Mouse (Mus musculus) MEL (cell line): ENCODE results near the gene Ndufv2. TPM values are rescaled to one million over a fixed set of nuclear protein-coding genes. Genes with fewer than 3 reads are reported as not detected.
A peak's percentile ranks its signal among the peaks of the same experiment; 100 is the strongest.

Source experiments
- DNase-seq: peaks from one replicate; pipeline ENCODE4 v3.0.0; 2011; ENCODE audit warnings: low read depth, low spot score
- H3K27ac ChIP-seq: 2 replicates; pipeline ENCODE4 v1.5.1; 2012; ENCODE audit warnings: low read depth, mild to moderate bottlenecking, control low read depth, low read length, moderate library complexity; ENCODE audit not compliant: control insufficient read depth
- H3K27me3 ChIP-seq, 2 experiments: fragments of 150-350 bp in 1 of 2; sonication (generic) in 1 of 2; 2 replicates each; pipeline ENCODE4 v1.6.1; 2012; ENCODE audit warnings: low read length in 2 of 2, mild to moderate bottlenecking in 2 of 2, improper control_type of control experiment in 1 of 2, moderate library complexity in 1 of 2; ENCODE audit not compliant: insufficient read depth in 2 of 2, control insufficient read depth in 1 of 2
- H3K36me3 ChIP-seq, 2 experiments: 2 replicates each; pipeline ENCODE4 v1.6.1; 2012 to 2014; ENCODE audit warnings: low read length in 2 of 2, improper control_type of control experiment in 1 of 2, inconsistent platforms in 1 of 2, mild to moderate bottlenecking in 1 of 2; ENCODE audit not compliant: insufficient read depth in 2 of 2, control insufficient read depth in 1 of 2
- H3K4me1 ChIP-seq, 2 experiments: fragments of 150-350 bp in 1 of 2; sonication (generic) in 1 of 2; 2 replicates each; pipeline ENCODE4 v1.6.1; 2012; ENCODE audit warnings: low read length in 2 of 2, improper control_type of control experiment in 1 of 2, mild to moderate bottlenecking in 1 of 2; ENCODE audit not compliant: insufficient read depth in 2 of 2, control insufficient read depth in 1 of 2
- H3K4me3 ChIP-seq, 2 experiments: fragments of 150-350 bp in 1 of 2; sonication (generic) in 1 of 2; 2 replicates each; pipeline ENCODE4 v1.5.1; 2012; ENCODE audit warnings: low read depth in 2 of 2, low read length in 2 of 2, mild to moderate bottlenecking in 2 of 2, moderate library complexity in 2 of 2, control low read depth in 1 of 2, improper control_type of control experiment in 1 of 2; ENCODE audit not compliant: control insufficient read depth in 1 of 2, insufficient read depth in 1 of 2
- H3K79me2 ChIP-seq: 2 replicates; pipeline ENCODE4 v1.6.1; 2012; ENCODE audit warnings: mild to moderate bottlenecking, low read length, moderate library complexity; ENCODE audit not compliant: control insufficient read depth, poor library complexity, insufficient read depth
- H3K9ac ChIP-seq: 2 replicates; pipeline ENCODE4 v1.6.1; 2012; ENCODE audit warnings: low read depth, mild to moderate bottlenecking, control low read depth, low read length, moderate library complexity; ENCODE audit not compliant: control insufficient read depth, poor library complexity, severe bottlenecking
- H3K9me3 ChIP-seq: fragments of 150-350 bp; sonication (generic); replicated peaks from 2 replicates; pipeline ENCODE4 v1.6.1; 2012; ENCODE audit warnings: mild to moderate bottlenecking, low read length, improper control_type of control experiment, moderate library complexity; ENCODE audit not compliant: insufficient read depth
- BHLHE40 ChIP-seq: IDR thresholded peaks from 2 replicates; pipeline ENCODE4 v1.6.1; 2012; ENCODE audit warnings: low read depth, mild to moderate bottlenecking, inconsistent platforms, low read length, improper control_type of control experiment, borderline replicate concordance
- CHD1 ChIP-seq: IDR thresholded peaks from 2 replicates; pipeline ENCODE4 v1.6.1; 2012; ENCODE audit warnings: low read depth, mild to moderate bottlenecking, inconsistent platforms, low read length, improper control_type of control experiment
- CHD2 ChIP-seq: IDR thresholded peaks from 2 replicates; pipeline ENCODE4 v1.6.1; 2011; ENCODE audit warnings: low read length, improper control_type of control experiment
- CTCF ChIP-seq, 3 experiments: IDR thresholded peaks in 2 of 3; conservative IDR thresholded peaks in 1 of 3; 2 replicates each; pipeline ENCODE4 v1.5.1; 2011 to 2012; ENCODE audit warnings: low read length in 3 of 3, low read depth in 2 of 3, mild to moderate bottlenecking in 2 of 3, improper control_type of control experiment in 1 of 3, inconsistent platforms in 1 of 3, mixed read lengths in 1 of 3, moderate library complexity in 1 of 3; ENCODE audit not compliant: control insufficient read depth in 1 of 3, insufficient read depth in 1 of 3, poor library complexity in 1 of 3, severe bottlenecking in 1 of 3
- ELF1 ChIP-seq: IDR thresholded peaks from 2 replicates; pipeline ENCODE4 v1.6.1; 2014; ENCODE audit warnings: low read depth, mild to moderate bottlenecking, inconsistent platforms, low read length, improper control_type of control experiment, moderate library complexity
- EP300 ChIP-seq, 2 experiments: IDR thresholded peaks; 2 replicates each; pipeline ENCODE4 v1.6.1; 2011; ENCODE audit warnings: improper control_type of control experiment in 2 of 2, low read length in 2 of 2, low read depth in 1 of 2, mild to moderate bottlenecking in 1 of 2
- ETS1 ChIP-seq: IDR thresholded peaks from 2 replicates; pipeline ENCODE4 v1.6.1; 2012; ENCODE audit warnings: low read depth, mild to moderate bottlenecking, inconsistent platforms, low read length, improper control_type of control experiment, moderate library complexity
- GABPA ChIP-seq: IDR thresholded peaks from 2 replicates; pipeline ENCODE4 v1.6.1; 2012; ENCODE audit warnings: low read depth, mild to moderate bottlenecking, inconsistent platforms, low read length, improper control_type of control experiment, moderate library complexity
- GATA1 ChIP-seq: IDR thresholded peaks from 2 replicates; pipeline ENCODE4 v1.6.1; 2011; ENCODE audit warnings: low read depth, low read length, improper control_type of control experiment
- HCFC1 ChIP-seq: IDR thresholded peaks from 2 replicates; pipeline ENCODE4 v1.6.1; 2012; ENCODE audit warnings: low read depth, mild to moderate bottlenecking, inconsistent platforms, low read length, improper control_type of control experiment, moderate library complexity
- JUND ChIP-seq: IDR thresholded peaks from 2 replicates; pipeline ENCODE4 v1.6.1; 2011; ENCODE audit warnings: low read depth, mild to moderate bottlenecking, improper control_type of control experiment, low read length
- KAT2A ChIP-seq: conservative IDR thresholded peaks from 2 replicates; pipeline ENCODE4 v1.6.1; 2012; ENCODE audit warnings: low read depth, low read length, improper control_type of control experiment, inconsistent platforms
- MAFK ChIP-seq: IDR thresholded peaks from 2 replicates; pipeline ENCODE4 v1.6.1; 2011; ENCODE audit warnings: low read depth, mild to moderate bottlenecking, low read length, improper control_type of control experiment, borderline replicate concordance
- MAX ChIP-seq: IDR thresholded peaks from 2 replicates; pipeline ENCODE4 v1.6.1; 2011; ENCODE audit warnings: low read length, improper control_type of control experiment
- MAZ ChIP-seq: IDR thresholded peaks from 2 replicates; pipeline ENCODE4 v1.6.1; 2012; ENCODE audit warnings: low read depth, mild to moderate bottlenecking, inconsistent platforms, low read length, improper control_type of control experiment
- MEF2A ChIP-seq: IDR thresholded peaks from 2 replicates; pipeline ENCODE4 v1.6.1; 2014; ENCODE audit warnings: low read depth, mild to moderate bottlenecking, inconsistent platforms, low read length, improper control_type of control experiment; ENCODE audit not compliant: poor library complexity, insufficient replicate concordance, severe bottlenecking; ENCODE audit errors: extremely low read depth
- MYB ChIP-seq: IDR thresholded peaks from 2 replicates; pipeline ENCODE4 v1.6.1; 2011; ENCODE audit warnings: mild to moderate bottlenecking, low read depth, low read length, improper control_type of control experiment
- MYC ChIP-seq: IDR thresholded peaks from 2 replicates; pipeline ENCODE4 v1.6.1; 2011; ENCODE audit warnings: low read depth, mild to moderate bottlenecking, low read length, improper control_type of control experiment, moderate library complexity
- NELFE ChIP-seq: IDR thresholded peaks from 2 replicates; pipeline ENCODE4 v1.6.1; 2011; ENCODE audit warnings: low read depth, low read length, improper control_type of control experiment
- NRF1 ChIP-seq: IDR thresholded peaks from 2 replicates; pipeline ENCODE4 v1.6.1; 2014; ENCODE audit warnings: low read depth, mild to moderate bottlenecking, inconsistent platforms, low read length, improper control_type of control experiment, moderate library complexity; ENCODE audit not compliant: poor library complexity, insufficient read depth, severe bottlenecking
- POLR2A ChIP-seq, 2 experiments: IDR thresholded peaks; 2 replicates each; pipeline ENCODE4 v1.6.1; 2011 to 2012; ENCODE audit warnings: low read length in 2 of 2, mild to moderate bottlenecking in 2 of 2, control low read depth in 1 of 2, improper control_type of control experiment in 1 of 2, low read depth in 1 of 2, moderate library complexity in 1 of 2; ENCODE audit not compliant: control insufficient read depth in 1 of 2, insufficient read depth in 1 of 2, poor library complexity in 1 of 2
- POLR2AphosphoS2 ChIP-seq: IDR thresholded peaks from 2 replicates; pipeline ENCODE4 v1.6.1; 2011; ENCODE audit warnings: low read length, improper control_type of control experiment
- POLR2AphosphoS5 ChIP-seq: IDR thresholded peaks from 2 replicates; pipeline ENCODE4 v1.6.1; 2012; ENCODE audit warnings: low read depth, borderline replicate concordance, mild to moderate bottlenecking, inconsistent platforms, low read length, moderate library complexity, mixed read lengths
- RAD21 ChIP-seq: IDR thresholded peaks from 2 replicates; pipeline ENCODE4 v1.6.1; 2011; ENCODE audit warnings: mild to moderate bottlenecking, low read depth, low read length, improper control_type of control experiment
- RCOR1 ChIP-seq: IDR thresholded peaks from 2 replicates; pipeline ENCODE4 v1.6.1; 2012; ENCODE audit warnings: low read depth, mild to moderate bottlenecking, inconsistent platforms, low read length, improper control_type of control experiment
- SIN3A ChIP-seq: IDR thresholded peaks from 2 replicates; pipeline ENCODE4 v1.6.1; 2012; ENCODE audit warnings: low read length, improper control_type of control experiment, inconsistent platforms
- SMC3 ChIP-seq: IDR thresholded peaks from 2 replicates; pipeline ENCODE4 v1.6.1; 2011; ENCODE audit warnings: low read depth, low read length, improper control_type of control experiment
- TAL1 ChIP-seq: IDR thresholded peaks from 2 replicates; pipeline ENCODE4 v1.6.1; 2012; ENCODE audit warnings: mild to moderate bottlenecking, inconsistent platforms, low read length, moderate library complexity, mixed read lengths
- TBP ChIP-seq: IDR thresholded peaks from 2 replicates; pipeline ENCODE4 v1.8.0; 2011; ENCODE audit warnings: low read depth, low read length, improper control_type of control experiment
- TCF12 ChIP-seq: IDR thresholded peaks from 2 replicates; pipeline ENCODE4 v1.6.1; 2014; ENCODE audit warnings: low read depth, mild to moderate bottlenecking, inconsistent platforms, low read length, improper control_type of control experiment, moderate library complexity
- USF1 ChIP-seq: IDR thresholded peaks from 2 replicates; pipeline ENCODE4 v1.6.1; 2014; ENCODE audit warnings: low read depth, mild to moderate bottlenecking, inconsistent platforms, low read length, improper control_type of control experiment, moderate library complexity
- USF2 ChIP-seq, 2 experiments: IDR thresholded peaks; 2 replicates each; pipeline ENCODE4 v1.6.1; 2011 to 2012; ENCODE audit warnings: improper control_type of control experiment in 2 of 2, low read length in 2 of 2, borderline replicate concordance in 1 of 2, inconsistent platforms in 1 of 2, low read depth in 1 of 2, mild to moderate bottlenecking in 1 of 2; ENCODE audit not compliant: insufficient read depth in 1 of 2
- ZC3H11A ChIP-seq: IDR thresholded peaks from 2 replicates; pipeline ENCODE4 v1.6.1; 2012; ENCODE audit warnings: low read depth, mild to moderate bottlenecking, inconsistent platforms, low read length, improper control_type of control experiment
- ZKSCAN1 ChIP-seq: IDR thresholded peaks from 2 replicates; pipeline ENCODE4 v1.6.1; 2012; ENCODE audit warnings: low read depth, mild to moderate bottlenecking, inconsistent platforms, low read length, improper control_type of control experiment, moderate library complexity
- ZMIZ1 ChIP-seq: IDR thresholded peaks from 2 replicates; pipeline ENCODE4 v1.6.1; 2012; ENCODE audit warnings: low read depth, mild to moderate bottlenecking, inconsistent platforms, low read length, improper control_type of control experiment, moderate library complexity
- ZNF384 ChIP-seq: IDR thresholded peaks from 2 replicates; pipeline ENCODE4 v1.6.1; 2012; ENCODE audit warnings: low read depth, mild to moderate bottlenecking, inconsistent platforms, low read length, improper control_type of control experiment
- polyA plus RNA-seq, 2 experiments: library from polyadenylated mRNA; stranded (reverse) in 1 of 2; unstranded in 1 of 2; fragments of >175 nt in 1 of 2; fragments of >200 nt in 1 of 2; gene quantifications; 2 replicates each; pipeline versions ENCODE4 v1.2.1 to v1.2.4; 2012; ENCODE audit warnings: low replicate concordance in 2 of 2, low read depth in 1 of 2; ENCODE audit not compliant: insufficient read length in 2 of 2, insufficient read depth in 1 of 2, missing spikeins in 1 of 2
- total RNA-seq: library from RNA; depleted of rRNA; stranded (reverse); fragments of 300-350 nt; gene quantifications from 2 replicates; pipeline ENCODE4 v1.2.3, GENCODE M21; 2012

Ndufv2 gene
- total and polyA plus RNA-seq, 3 experiments = 169 to 178 TPM; not detected in 1

GRCm38 (mm10) chr17:66111402-66111959, 10.1 kb upstream of the Ndufv2 start, which contains the start of gene Washc1:
Gene Washc1, plus strand, starts transcription at chr17:66111545.
- H3K27ac ChIP-seq = peak within 1 kb of the TSS; percentile 51
- no peaks in the 10 kb centered on the region for H3K9me3 ChIP-seq
- peaks cover 0 to 8% of the 10 kb centered on the region in 2 experiments for H3K36me3 ChIP-seq
- peak within 1 kb of the TSS; percentile 78 to 90 for H3K4me3 ChIP-seq
- peak within 1 kb of the TSS; percentile 78 for H3K9ac ChIP-seq
- H3K4me1 ChIP-seq = peaks cover 0 to 11% of the 10 kb centered on the region in 2 experiments; a peak in 3 of 4 replicates
- no peaks in the 10 kb centered on the region for H3K27me3 ChIP-seq
- peak; percentile 96 for DNase-seq
- peaks cover 12% of the 10 kb centered on the region for H3K79me2 ChIP-seq
- TF ChIP-seq RAD21 (no peak), ZC3H11A (no peak), NELFE (peak; percentile 80), NRF1 (0 out of 2 replicates have a peak, but pooled peaks have one; percentile 12), ELF1 (peak; percentile 98), MAFK (no peak), USF2 (IDR thresholded peaks at IDR 0.05; ENCODE audit: borderline replicate concordance in 1 of 2, insufficient read depth in 1 of 2, low read depth in 1 of 2, low read length in 2 of 2) (0 out of 4 replicates have a peak, but pooled peaks of 1 of the 2 experiments have one; percentile 44), MAZ (peak; percentile 94; the same call in 1 of the 2 replicates), JUND (no peak), CHD2 (no peak), MAX (no peak; the same call in 1 of the 2 replicates), GATA1 (no peak), SIN3A (peak; percentile 98), KAT2A (peak; percentile 52; the same call in 1 of the 2 replicates), POLR2AphosphoS5 (no peak), POLR2A (IDR thresholded peaks at IDR 0.05; ENCODE audit: control insufficient read depth in 1 of 2, insufficient read depth in 1 of 2, low read depth in 1 of 2, low read length in 2 of 2, poor library complexity in 1 of 2) (peak; percentile 69 to 74; a peak in 3 of 4 replicates), EP300 (IDR thresholded peaks at IDR 0.05; ENCODE audit: low read depth in 1 of 2, low read length in 2 of 2) (peak in 1 of 2 experiments; percentile 14; a peak in 1 of 4 replicates), MEF2A (no peak), USF1 (peak; percentile 92), TCF12 (peak; percentile 57), SMC3 (no peak), TAL1 (no peak), MYB (0 out of 2 replicates have a peak, but pooled peaks have one; percentile 33), HCFC1 (peak; percentile 86), ZKSCAN1 (no peak), ETS1 (peak; percentile 62; the same call in 1 of the 2 replicates), GABPA (no peak), POLR2AphosphoS2 (peak; percentile 77), RCOR1 (no peak; the same call in 1 of the 2 replicates), CHD1 (0 out of 2 replicates have a peak, but pooled peaks have one; percentile 66), CTCF (IDR thresholded peaks at IDR 0.05 in 2 of 3, conservative IDR thresholded peaks at IDR 0.05 in 1 of 3; ENCODE audit: control insufficient read depth in 1 of 3, insufficient read depth in 1 of 3, low read depth in 2 of 3, low read length in 3 of 3, poor library complexity in 1 of 3, severe bottlenecking in 1 of 3) (no peak), BHLHE40 (peak; percentile 100), MYC (peak; percentile 8; the same call in 1 of the 2 replicates), ZNF384 (0 out of 2 replicates have a peak, but pooled peaks have one; percentile 25), TBP (peak; percentile 56; the same call in 1 of the 2 replicates), ZMIZ1 (peak; percentile 37; the same call in 1 of the 2 replicates)
